Mouse (Mus musculus) olfactory bulb, adult 2 months (tissue): ENCODE results near the gene Ripply1. TPM values are rescaled to one million over a fixed set of nuclear protein-coding genes. Genes with fewer than 3 reads are reported as not detected.

Experiments used
- H3K27ac ChIP-seq: fragments of 200-500 bp; 2 replicates; pipeline ENCODE4 v1.5.1; 2012; ENCODE audit warnings: low read depth, low read length; ENCODE audit not compliant: insufficient read depth
- H3K4me1 ChIP-seq: fragments of 200-500 bp; 2 replicates; pipeline ENCODE4 v1.6.1; 2012; ENCODE audit warnings: low read length; ENCODE audit not compliant: control insufficient read depth, insufficient read depth
- H3K4me3 ChIP-seq: fragments of 200-500 bp; 2 replicates; pipeline ENCODE4 v1.5.1; 2012; ENCODE audit warnings: mild to moderate bottlenecking, low read depth, low read length, moderate library complexity; ENCODE audit not compliant: insufficient read depth
- CTCF ChIP-seq: fragments of 200-500 bp; IDR thresholded peaks from 2 replicates; pipeline ENCODE4 v1.5.1; 2012; ENCODE audit warnings: low read depth, mild to moderate bottlenecking, low read length, moderate library complexity; ENCODE audit not compliant: insufficient read depth
- POLR2A ChIP-seq: fragments of 200-500 bp; IDR thresholded peaks from 2 replicates; pipeline ENCODE4 v1.6.1; 2012; ENCODE audit warnings: mild to moderate bottlenecking, low read depth, low read length, moderate library complexity; ENCODE audit not compliant: insufficient read depth
- WGBS: fragments of 180-500 bp; shearing (Covaris S2); methylation state at CpG from one replicate; pipeline ENCODE4 v1.1.7; 2018; 5-methylcytosine and 5-hydroxymethylcytosine counted together
- polyA plus RNA-seq: library from polyadenylated mRNA; stranded (reverse); fragments of >200 nt; gene quantifications from 2 replicates; pipeline ENCODE4 v1.2.4, GENCODE M21; 2012; ENCODE audit warnings: low replicate concordance; ENCODE audit not compliant: missing spikeins, insufficient read depth, insufficient read length

Ripply1 gene
- polyA plus RNA-seq, 1 experiment, result not detected

DNA sequence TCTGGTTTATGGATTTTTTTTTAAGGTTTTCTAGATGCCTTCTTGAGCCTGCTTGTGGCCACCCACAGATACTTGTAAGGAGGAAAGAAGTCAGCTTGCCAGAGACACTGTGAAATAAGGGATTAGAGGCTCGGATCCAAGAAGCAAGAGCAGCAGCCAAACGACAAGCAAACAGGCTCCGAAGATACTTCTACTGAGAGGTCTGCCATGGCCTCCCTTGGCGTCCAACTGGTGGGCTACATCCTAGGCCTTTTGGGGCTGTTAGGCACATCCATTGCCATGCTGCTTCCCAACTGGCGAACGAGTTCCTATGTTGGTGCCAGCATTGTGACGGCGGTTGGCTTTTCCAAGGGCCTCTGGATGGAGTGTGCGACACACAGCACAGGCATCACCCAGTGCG, 26.3 kb upstream of the Ripply1 start:
- no peak overlapping the region for H3K27ac ChIP-seq
- 0 out of 2 replicates have a peak, but pooled peaks cover 2% of the 10 kb centered on the region for H3K4me1 ChIP-seq
- TF ChIP-seq POLR2A, result no peak
- no peak for TF ChIP-seq CTCF
- 68% methylated on average over 10 of the region's 10 CpGs for WGBS
- H3K4me3 ChIP-seq, result no peak overlapping the region

DNA sequence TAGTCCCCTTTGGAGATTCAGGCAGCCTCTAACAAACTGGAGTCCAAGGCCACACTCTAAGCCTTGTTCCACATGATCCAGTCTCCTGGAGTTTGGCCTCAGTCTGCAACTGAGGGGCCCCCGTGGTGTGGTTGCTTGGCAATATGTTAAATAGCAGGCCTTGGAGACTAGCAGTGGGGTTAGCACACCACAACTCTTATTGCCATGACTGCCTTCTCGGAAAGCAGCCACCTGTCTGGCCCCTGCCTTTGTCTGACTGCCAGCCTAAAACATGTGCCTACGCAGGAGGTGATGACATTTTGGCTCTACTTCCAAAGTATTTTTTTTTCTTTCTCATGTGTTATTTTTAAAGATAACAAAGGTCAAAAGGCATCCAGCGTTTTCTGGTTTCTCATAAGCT, 25.9 kb upstream of the Ripply1 start:
- 65% methylated on average over 4 of the region's 4 CpGs for WGBS
- Histone ChIP-seq H3K4me1 (0 out of 2 replicates have a peak, but pooled peaks cover 2% of the 10 kb centered on the region), H3K4me3 (no peak overlapping the region), H3K27ac (no peak overlapping the region)
- no peak for TF ChIP-seq POLR2A
- TF ChIP-seq CTCF, result no peak

DNA sequence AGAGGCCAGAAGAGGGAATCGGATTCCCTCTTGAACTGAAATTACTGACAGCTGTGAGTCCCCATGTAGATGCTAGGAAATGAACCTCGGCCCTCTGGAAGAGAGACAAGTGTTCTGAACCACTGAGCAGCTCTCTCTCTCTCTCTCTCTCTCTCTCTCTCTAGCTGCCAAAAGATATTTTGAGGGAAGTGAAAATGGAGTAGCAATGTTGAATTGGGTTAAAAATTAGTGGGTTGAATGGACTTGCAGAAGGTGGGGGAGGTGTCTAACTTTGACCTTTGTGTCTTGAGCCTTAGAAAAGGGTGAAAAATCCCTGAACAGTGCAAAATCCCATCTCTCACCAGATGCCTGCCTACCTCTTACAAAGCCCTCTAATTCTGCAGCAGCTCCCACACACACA, 25.2 kb upstream of the Ripply1 start:
- WGBS, result 74% methylated on average over 2 of the region's 2 CpGs

DNA sequence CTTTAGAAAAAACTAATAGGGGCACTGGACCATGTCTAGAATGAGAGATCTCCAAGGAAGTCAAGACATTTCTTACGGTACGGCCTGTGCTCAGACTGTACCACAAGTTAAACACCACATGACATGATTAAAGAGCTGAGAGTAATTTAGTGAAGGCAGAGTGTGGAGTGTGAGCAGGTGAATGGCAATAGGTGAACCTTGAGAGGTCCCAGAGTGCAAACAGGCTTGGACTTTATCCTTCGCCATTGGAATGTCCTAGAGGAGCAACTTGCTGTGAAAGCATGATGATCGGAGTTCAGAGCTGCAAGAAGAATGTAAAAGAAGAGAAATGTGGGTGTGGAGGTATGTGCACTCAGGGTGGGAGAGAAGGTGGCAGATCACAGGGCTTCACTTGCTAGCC, 23.8 kb upstream of the Ripply1 start:
- no peak for TF ChIP-seq CTCF
- TF ChIP-seq POLR2A, result no peak
- no peak overlapping the region for H3K27ac ChIP-seq
- no peak overlapping the region for H3K4me3 ChIP-seq
- 0 out of 2 replicates have a peak, but pooled peaks cover 2% of the 10 kb centered on the region for H3K4me1 ChIP-seq
- 98% methylated on average over 4 of the region's 4 CpGs for WGBS

More for the DNA sequence above, 25.2 kb upstream of the Ripply1 start:
- Histone ChIP-seq H3K4me1 (0 out of 2 replicates have a peak, but pooled peaks cover 2% of the 10 kb centered on the region), H3K27ac (no peak overlapping the region), H3K4me3 (no peak overlapping the region)
- TF ChIP-seq CTCF, result no peak
- no peak for TF ChIP-seq POLR2A

DNA sequence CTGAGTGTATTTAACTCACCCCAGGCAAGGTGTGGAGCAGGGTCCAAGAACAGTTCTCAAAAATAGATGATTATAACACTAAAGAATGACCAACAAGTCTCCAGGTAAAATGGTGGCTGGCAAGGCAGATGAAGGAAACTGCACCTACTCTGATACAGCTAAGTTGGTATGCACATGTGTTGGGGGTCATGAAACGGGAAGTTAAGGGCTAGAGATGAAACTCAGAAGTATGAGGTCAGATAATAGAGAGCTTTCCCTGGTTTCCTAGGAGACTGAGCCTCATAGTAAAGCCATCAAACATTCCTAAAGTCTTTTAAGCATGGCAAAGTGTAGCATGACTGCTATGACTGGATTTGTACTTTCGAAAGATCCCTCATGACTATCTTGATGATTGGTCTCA, 20.9 kb upstream of the Ripply1 start:
- WGBS, result 81% methylated on average over 2 of the region's 2 CpGs
- TF ChIP-seq CTCF (no peak), POLR2A (no peak)
- no peaks in the 10 kb centered on the region for H3K4me1 ChIP-seq
- H3K4me3 ChIP-seq, result no peak overlapping the region
- no peak overlapping the region for H3K27ac ChIP-seq

DNA sequence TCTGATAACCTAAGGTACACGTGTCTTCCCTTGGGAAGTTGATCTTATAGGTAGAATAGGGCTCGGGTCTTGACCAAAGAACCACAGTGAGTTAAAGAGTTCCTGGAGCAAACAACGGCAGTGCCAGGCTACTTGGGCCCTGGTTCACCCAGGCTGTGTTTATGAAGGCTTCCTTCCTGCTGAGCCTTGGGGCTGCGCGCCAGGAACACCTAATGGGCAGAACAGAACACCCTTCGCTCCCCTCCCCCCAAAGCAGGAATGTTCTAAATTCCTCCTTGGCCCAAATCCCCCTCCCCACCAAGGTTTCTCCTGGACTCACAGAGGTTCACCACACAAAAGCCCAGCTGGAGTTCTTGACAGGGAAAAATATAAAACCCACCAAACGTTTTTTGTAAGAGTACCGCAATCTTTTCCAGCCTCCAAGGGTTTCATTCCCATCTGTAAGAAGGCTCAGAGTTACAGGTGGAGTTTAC, 18.3 kb upstream of the Ripply1 start, which contains the start of gene Cldn2:
TSS of gene Cldn2 (plus strand) at position 423 of the 473 bp plus-strand sequence.
- 75% methylated on average over 8 of the region's 8 CpGs for WGBS
- TF ChIP-seq CTCF (no peak), POLR2A (no peak)
- no peak within 1 kb of the TSS for H3K4me3 ChIP-seq
- no peak within 1 kb of the TSS for H3K27ac ChIP-seq
- H3K4me1 ChIP-seq, result no peaks in the 10 kb centered on the region

DNA sequence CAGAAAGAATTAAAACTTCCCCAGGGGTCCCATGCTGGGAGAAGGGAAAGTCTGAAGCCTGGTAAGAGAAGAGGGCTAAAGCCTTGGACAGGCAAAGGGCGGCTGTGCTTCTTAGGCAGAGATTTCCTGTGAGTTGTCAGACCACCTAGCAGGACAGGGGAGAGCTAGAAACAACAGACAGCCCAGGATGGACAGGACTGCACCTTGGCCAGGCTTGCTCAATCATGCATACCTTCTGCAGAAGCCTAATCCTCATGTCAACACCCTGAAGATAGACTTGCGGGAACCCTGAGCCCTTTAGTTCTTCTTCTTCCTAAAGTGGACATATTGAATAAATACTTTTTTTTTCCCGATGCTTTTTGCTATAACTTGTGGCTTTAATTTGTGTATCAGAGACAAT, 17.8 kb upstream of the Ripply1 start:
- Histone ChIP-seq H3K27ac (no peak overlapping the region), H3K4me1 (no peaks in the 10 kb centered on the region), H3K4me3 (no peak overlapping the region)
- 82% methylated on average over 3 of the region's 3 CpGs for whole genome bisulfite sequencing
- no peak for TF ChIP-seq POLR2A
- TF ChIP-seq CTCF, result no peak

DNA sequence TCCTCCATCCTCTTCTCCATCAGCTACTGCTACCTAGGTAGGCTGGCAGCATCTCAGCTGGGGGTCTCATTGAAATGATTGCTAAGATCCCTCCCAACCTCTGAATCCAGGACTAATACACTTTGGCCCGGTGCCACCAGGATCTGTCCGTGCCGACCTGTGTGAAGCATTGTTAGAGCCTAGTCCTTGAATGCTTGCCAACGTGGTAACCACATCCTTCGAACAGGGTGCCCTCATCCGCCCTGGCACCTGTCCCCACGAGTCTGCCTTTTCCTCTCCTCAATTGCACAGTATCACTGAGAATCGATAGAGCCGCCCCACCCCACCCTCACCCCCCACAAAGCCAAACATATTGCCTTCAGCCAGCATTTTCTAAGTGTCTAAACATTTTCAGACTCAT, 15.7 kb upstream of the Ripply1 start:
- WGBS, result 61% methylated on average over 9 of the region's 9 CpGs
- Histone ChIP-seq H3K27ac (no peak overlapping the region), H3K4me1 (no peaks in the 10 kb centered on the region), H3K4me3 (no peak overlapping the region)
- no peak for TF ChIP-seq POLR2A
- TF ChIP-seq CTCF, result no peak

DNA sequence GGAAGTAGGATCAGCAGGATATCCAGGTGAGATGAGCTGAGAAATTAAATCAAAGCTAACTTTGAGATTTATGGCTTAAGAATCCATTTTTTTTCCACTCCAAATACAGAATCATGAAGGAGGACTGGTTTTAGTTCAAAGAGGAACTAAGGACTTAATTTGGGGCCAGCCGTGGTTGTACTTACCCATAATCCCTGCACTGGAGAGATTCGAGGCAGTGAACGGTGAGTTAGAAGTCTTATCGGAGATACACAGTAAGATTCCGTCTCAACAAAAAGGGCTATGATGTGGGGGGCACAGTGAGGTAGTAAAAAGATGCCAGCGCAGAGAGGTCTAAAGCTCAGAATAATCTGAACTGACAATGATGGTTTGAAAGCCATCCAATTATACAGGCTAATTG, 13.9 kb upstream of the Ripply1 start:
- 90% methylated on average over 6 of the region's 6 CpGs for WGBS
- no peak overlapping the region for H3K4me3 ChIP-seq
- TF ChIP-seq CTCF, result no peak
- no peak for TF ChIP-seq POLR2A
- no peak overlapping the region for H3K27ac ChIP-seq
- H3K4me1 ChIP-seq, result 0 out of 2 replicates have a peak, but pooled peaks cover under 1% of the 10 kb centered on the region

DNA sequence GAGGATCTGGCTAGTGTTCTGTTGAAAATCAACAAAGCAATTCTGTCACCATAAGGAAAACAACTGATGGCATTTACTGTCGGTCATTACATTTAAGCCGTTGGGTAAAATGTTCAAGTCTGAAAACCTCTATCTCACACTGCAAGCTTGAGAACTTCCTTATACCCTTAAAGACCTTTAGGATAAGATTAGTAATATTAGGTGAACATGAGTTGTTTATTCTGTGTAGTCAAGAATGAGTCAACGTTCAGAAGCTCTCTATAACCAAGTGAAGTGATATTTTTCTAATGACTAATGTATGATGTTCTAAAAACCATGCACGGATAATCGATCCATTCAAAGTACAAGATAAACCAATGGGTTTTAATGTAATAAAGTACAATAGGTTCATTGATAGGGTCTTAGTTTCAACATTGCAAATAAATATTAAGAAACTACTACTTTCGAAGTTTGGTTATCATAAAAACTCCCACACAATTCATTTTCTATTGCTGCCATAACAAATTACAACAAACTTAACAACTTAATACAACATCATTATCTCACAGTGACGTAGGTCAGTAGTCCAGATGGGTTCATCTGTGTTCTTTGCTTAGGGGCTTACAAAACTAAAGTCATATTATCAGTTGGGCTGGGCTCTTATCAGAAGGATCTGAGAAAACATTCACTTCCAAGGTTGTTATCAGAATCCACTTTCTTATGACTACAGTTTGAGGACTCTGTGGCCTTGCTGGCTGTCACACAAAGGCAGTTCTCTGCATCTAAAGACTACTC, 12.1 kb upstream of the Ripply1 start:
- no peak for TF ChIP-seq POLR2A
- no peak for TF ChIP-seq CTCF
- WGBS, result 83% methylated on average over 7 of the region's 7 CpGs
- Histone ChIP-seq H3K4me1 (peaks cover 5% of the 10 kb centered on the region), H3K4me3 (no peak overlapping the region), H3K27ac (no peak overlapping the region)
